Mouse (Mus musculus) liver, adult 2 months (tissue): ENCODE results near the gene Lamp1.

ENCODE experiments used
- CTCF ChIP-seq: fragments of 200-500 bp; IDR thresholded peaks from 2 replicates; pipeline ENCODE4 v1.5.1; 2011; ENCODE audit warnings: low read depth, low read length, control low read depth
- POLR2A ChIP-seq: fragments of 200-500 bp; IDR thresholded peaks from 2 replicates; pipeline ENCODE4 v1.6.1; 2011; ENCODE audit warnings: low read length, control low read depth; ENCODE audit not compliant: insufficient read depth; ENCODE audit errors: extremely low read depth

DNA sequence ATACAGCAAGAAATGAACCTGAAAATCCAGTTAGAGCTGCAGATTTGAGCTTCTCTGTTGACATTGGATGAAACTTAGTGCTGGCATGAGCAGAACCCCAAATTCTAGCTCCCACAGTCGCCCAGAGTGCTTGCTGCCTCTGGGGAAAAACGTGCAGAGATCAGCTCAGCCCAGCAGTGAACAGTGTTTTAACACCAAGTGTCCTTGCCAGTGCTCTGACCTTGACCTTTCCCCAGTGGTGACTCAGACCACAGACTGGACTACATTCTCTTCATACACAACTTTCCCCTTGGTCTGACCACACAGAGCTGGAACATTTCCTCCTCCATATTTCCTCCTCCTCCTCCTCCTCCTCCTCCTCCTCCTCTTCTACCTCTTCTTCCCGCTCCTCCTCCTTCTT, 43.1 kb downstream of the Lamp1 start:
- no peak for TF ChIP-seq CTCF
- TF ChIP-seq POLR2A: no peak
